Mouse (Mus musculus): ENCODE results near the gene Tas2r113. TPM values are rescaled to one million over a fixed set of nuclear protein-coding genes. Genes with fewer than 3 reads are reported as not detected.
"Not testable (repeated sequence)": the region's sequence is repeated elsewhere in the genome, so short reads cannot be mapped to it uniquely, and the experiment has no call there.

Tas2r113 gene
- total RNA-seq (2022): not detected

DNA sequence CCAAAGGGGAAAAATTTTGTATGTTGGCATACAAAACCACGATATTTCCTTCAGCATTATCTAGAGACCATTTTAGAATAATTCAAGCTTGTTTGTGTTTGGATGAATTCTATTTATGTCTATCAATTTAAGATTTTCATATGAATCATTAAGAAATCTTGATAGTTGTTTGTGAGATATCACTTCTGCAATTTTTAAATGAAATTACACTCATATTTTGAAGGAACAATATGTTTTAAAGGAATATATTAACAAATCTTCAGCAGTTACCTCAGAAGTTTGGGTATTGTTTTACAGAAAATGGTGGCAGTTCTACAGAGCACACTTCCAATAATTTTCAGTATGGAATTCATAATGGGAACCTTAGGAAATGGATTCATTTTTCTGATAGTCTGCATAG lies at the start of gene Tas2r113:
Gene Tas2r113 (plus strand): TSS at position 301 of the 400 bp plus-strand sequence.
- DNase-seq (ENCODE audit: low spot score in 2 of 2): no peak

DNA sequence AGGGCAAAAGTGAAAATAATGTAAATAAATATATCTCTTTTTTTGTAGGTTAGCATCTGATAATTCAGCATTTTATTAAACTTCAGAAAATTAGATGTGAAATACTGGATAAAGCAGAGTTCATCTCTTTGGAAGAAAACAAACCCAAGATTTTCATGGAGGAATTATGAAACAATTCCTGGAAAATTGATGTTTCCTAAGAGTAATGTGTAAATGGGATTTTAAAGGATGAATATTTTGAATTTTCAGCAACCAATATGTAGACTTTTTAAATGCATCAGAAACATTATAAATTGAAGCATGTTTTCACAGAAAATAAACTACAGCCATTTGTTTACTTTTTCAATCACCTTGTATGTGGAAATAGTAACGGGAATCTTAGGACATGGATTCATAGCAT lies 46.0 kb upstream of the Tas2r113 start, which contains the start of gene Tas2r123:
Gene Tas2r123 (plus strand): TSS at position 301 of the 400 bp plus-strand sequence.
- DNase-seq (ENCODE audit: low spot score in 2 of 2): no peak

DNA sequence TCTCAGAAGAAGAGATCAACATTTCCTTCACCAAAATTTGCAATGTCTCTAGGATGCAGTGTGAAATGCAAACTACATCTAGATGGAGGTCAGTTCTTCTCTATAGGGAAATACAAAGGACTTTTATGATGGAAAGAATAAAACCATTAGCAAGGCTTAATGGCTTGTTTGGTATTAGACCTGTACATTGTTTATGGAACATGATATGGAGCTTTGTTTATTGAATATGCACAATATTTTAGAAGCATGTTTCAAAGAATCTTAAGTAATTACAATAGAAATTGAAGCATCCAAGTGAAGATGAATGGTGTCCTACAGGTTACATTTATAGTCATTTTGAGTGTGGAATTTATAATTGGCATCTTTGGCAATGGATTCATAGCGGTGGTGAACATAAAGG lies 37.7 kb upstream of the Tas2r113 start, which contains the start of gene Tas2r116:
Gene Tas2r116 (plus strand): TSS at position 301 of the 400 bp plus-strand sequence.
- DNase-seq (ENCODE audit: low spot score in 2 of 2): no peak

DNA sequence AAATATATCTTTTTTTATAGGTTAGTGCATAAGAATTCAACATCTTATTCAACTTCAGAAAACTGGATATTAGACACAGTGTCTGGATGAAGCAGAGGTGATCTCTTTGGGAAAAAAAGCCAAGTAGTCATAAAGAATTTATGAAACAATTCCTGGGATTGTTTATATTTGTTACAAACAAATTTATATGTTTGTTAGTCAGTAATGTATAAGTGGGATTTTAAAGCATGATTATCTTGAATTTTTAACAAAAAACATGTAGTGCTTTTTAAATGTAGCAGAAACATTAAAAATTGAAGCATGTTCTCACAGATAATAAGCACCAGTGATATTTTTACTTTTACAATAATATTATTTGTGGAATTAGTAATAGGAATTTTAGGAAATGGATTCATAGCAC lies 25.1 kb upstream of the Tas2r113 start, which contains the start of gene Tas2r110:
Gene Tas2r110 (plus strand): TSS at position 301 of the 400 bp plus-strand sequence.
- no peak for DNase-seq (ENCODE audit: low spot score in 2 of 2)

DNA sequence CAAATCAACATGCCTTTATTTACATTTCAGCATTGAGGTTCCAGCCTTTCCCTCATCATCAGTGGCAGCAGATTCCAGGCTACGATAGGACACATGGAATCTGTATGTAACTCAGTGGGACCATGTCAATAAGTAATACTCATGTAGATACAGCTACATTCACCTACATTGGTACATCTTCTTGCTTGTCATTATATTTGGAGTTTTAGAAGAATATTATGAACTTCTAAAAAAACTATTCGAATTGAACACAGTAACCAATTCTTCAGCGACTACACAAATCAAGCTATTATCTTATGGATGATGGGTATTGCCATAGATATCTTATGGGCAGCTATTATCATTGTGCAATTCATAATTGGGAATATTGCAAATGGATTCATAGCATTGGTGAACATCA lies 16.5 kb downstream of the Tas2r113 start, which contains the start of gene Tas2r125:
Gene Tas2r125 (plus strand): TSS at position 301 of the 400 bp plus-strand sequence.
- no peak for DNase-seq (ENCODE audit: low spot score in 2 of 2)

DNA sequence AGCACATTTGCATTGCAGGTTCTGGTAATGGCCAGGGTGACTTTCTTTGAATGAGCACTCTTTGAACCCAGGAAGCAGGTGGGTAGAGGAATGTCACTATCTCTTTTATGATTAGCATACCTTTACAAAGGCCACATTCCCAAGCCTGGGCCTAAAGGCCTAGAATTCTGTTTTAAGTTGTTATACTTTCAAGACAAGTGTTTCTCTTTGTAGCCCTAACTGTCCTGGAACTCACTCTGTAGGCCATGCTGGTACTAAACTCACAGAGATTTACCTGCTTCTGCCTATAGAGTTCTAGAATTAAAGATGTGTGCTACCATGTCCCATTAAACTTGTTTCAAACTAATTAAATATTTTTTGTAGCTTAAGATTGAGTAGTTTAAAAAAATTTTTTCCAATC lies 48.6 kb downstream of the Tas2r113 start:
- not testable (repeated sequence) for DNase-seq (ENCODE audit: low spot score in 2 of 2)

Other genes with a start within 250 kb of the Tas2r113 start
- not detected for gene A630073D07Rik, start 241.5 kb upstream of the Tas2r113 start, total RNA-seq (2022)
- gene Tas2r120, start 236.1 kb upstream of the Tas2r113 start, total RNA-seq (2022): not detected
- gene Tas2r121, start 192.0 kb upstream of the Tas2r113 start, total RNA-seq (2022): not detected
- gene Tas2r122, start 181.1 kb upstream of the Tas2r113 start, total RNA-seq (2022): not detected
- gene Tas2r115, start 155.0 kb upstream of the Tas2r113 start, total RNA-seq (2022): not detected
- gene Tas2r124, start 138.3 kb upstream of the Tas2r113 start, total RNA-seq (2022): not detected
- not detected for gene Tas2r102, start 130.9 kb upstream of the Tas2r113 start, total RNA-seq (2022)
- gene Tas2r136, start 114.8 kb upstream of the Tas2r113 start, total RNA-seq (2022): not detected
- gene Tas2r117, start 90.2 kb upstream of the Tas2r113 start, total RNA-seq (2022): not detected
- not detected for gene Tas2r123, start 45.9 kb upstream of the Tas2r113 start, total RNA-seq (2022)
- not detected for gene Tas2r116, start 37.6 kb upstream of the Tas2r113 start, total RNA-seq (2022)
- gene Tas2r110, start 25.0 kb upstream of the Tas2r113 start, total RNA-seq (2022): not detected
- gene Tas2r125, start 16.6 kb downstream of the Tas2r113 start, total RNA-seq (2022): not detected
- gene Tas2r129, start 58.1 kb downstream of the Tas2r113 start, total RNA-seq (2022): not detected
- gene Tas2r131, start 64.9 kb downstream of the Tas2r113 start, total RNA-seq (2022): not detected
- not detected for gene Tas2r109, start 88.0 kb downstream of the Tas2r113 start, total RNA-seq (2022)
- not detected for gene Tas2r103, start 144.1 kb downstream of the Tas2r113 start, total RNA-seq (2022)
- not detected for gene Tas2r140, start 162.8 kb downstream of the Tas2r113 start, total RNA-seq (2022)
- gene Smim10l1, start 211.9 kb downstream of the Tas2r113 start, total RNA-seq (2022): 10 to 100 TPM; 83.5 to 95.3 (median 94.0) TPM